Mouse (Mus musculus): ENCODE results near the gene Pced1b.
"Not testable (repeated sequence)": the region's sequence is repeated elsewhere in the genome, so short reads cannot be mapped to it uniquely, and the experiment has no call there.

Pced1b gene

GRCm38 (mm10) chr15:97246911-97247790, at the start of gene Pced1b, which contains the start of gene Amigo2:
Pced1b (plus strand) TSS chr15:97247107.
Amigo2 (minus strand) TSS chr15:97247287.
- peak; percentile 74 to 82 for DNase-seq

- no peak for DNase-seq
Observed at GRCm38 (mm10) chr15:97204889-97205288, 42.0 kb upstream of the Pced1b start.

- DNase-seq, result no peak
Observed at GRCm38 (mm10) chr15:97205776-97206175, 41.1 kb upstream of the Pced1b start.

- no peak for DNase-seq
Observed at GRCm38 (mm10) chr15:97206506-97206905, 40.4 kb upstream of the Pced1b start.

GRCm38 (mm10) chr15:97209754-97210153, 37.2 kb upstream of the Pced1b start:
- not testable (repeated sequence) for DNase-seq

GRCm38 (mm10) chr15:97212501-97213477, 34.1 kb upstream of the Pced1b start:
- no peak for DNase-seq

GRCm38 (mm10) chr15:97216843-97217242, 30.1 kb upstream of the Pced1b start:
- no peak for DNase-seq

GRCm38 (mm10) chr15:97223431-97223830, 23.5 kb upstream of the Pced1b start:
- DNase-seq, result no peak

- no peak for DNase-seq
Observed at GRCm38 (mm10) chr15:97224003-97224402, 22.9 kb upstream of the Pced1b start.

GRCm38 (mm10) chr15:97229494-97230077, 17.3 kb upstream of the Pced1b start:
- no peak for DNase-seq

- DNase-seq, result no peak
Observed at GRCm38 (mm10) chr15:97234076-97234475, 12.8 kb upstream of the Pced1b start.

- DNase-seq, result peak in 1 of 2 experiments; percentile 77
Observed at GRCm38 (mm10) chr15:97235183-97235582, 11.7 kb upstream of the Pced1b start.

GRCm38 (mm10) chr15:97236943-97237342, 10.0 kb upstream of the Pced1b start:
- DNase-seq, result peak; percentile 46 to 70

- DNase-seq, result no peak
Observed at GRCm38 (mm10) chr15:97245392-97245791, 1.5 kb upstream of the Pced1b start.

- DNase-seq, result no peak
Observed at GRCm38 (mm10) chr15:97246256-97246655, 651 bp upstream of the Pced1b start.

GRCm38 (mm10) chr15:97247791-97248161, 869 bp downstream of the Pced1b start:
- peak in 1 of 2 experiments; percentile 64 for DNase-seq

- DNase-seq, result peak in 1 of 2 experiments; percentile 25
Observed at GRCm38 (mm10) chr15:97248296-97248695, 1.4 kb downstream of the Pced1b start.

- DNase-seq, result no peak
Observed at GRCm38 (mm10) chr15:97249322-97249721, 2.4 kb downstream of the Pced1b start.

- no peak for DNase-seq
Observed at GRCm38 (mm10) chr15:97252493-97253034, 5.7 kb downstream of the Pced1b start.

- no peak for DNase-seq
Observed at GRCm38 (mm10) chr15:97254375-97254774, 7.5 kb downstream of the Pced1b start.

GRCm38 (mm10) chr15:97255800-97256199, 8.9 kb downstream of the Pced1b start:
- DNase-seq, result no peak

- no peak for DNase-seq
Observed at GRCm38 (mm10) chr15:97256411-97256810, 9.5 kb downstream of the Pced1b start.
